Mouse (Mus musculus) MEL (cell line): ENCODE measurements at regions not wholly inside any gene's neighbourhood (a gene's known extent, or its start where the extent isn't known, plus 50 kb on each side); places are given as distances from the start of the nearest gene placed in this dataset.

Source experiments
- CTCF ChIP-seq, 3 experiments: IDR thresholded peaks in 2 of 3; conservative IDR thresholded peaks in 1 of 3; 2 replicates each; pipeline ENCODE4 v1.5.1; 2011 to 2012; ENCODE audit warnings: low read length in 3 of 3, low read depth in 2 of 3, mild to moderate bottlenecking in 2 of 3, improper control_type of control experiment in 1 of 3, inconsistent platforms in 1 of 3, mixed read lengths in 1 of 3, moderate library complexity in 1 of 3; ENCODE audit not compliant: control insufficient read depth in 1 of 3, insufficient read depth in 1 of 3, poor library complexity in 1 of 3, severe bottlenecking in 1 of 3
- EP300 ChIP-seq, 2 experiments: IDR thresholded peaks; 2 replicates each; pipeline ENCODE4 v1.6.1; 2011; ENCODE audit warnings: improper control_type of control experiment in 2 of 2, low read length in 2 of 2, low read depth in 1 of 2, mild to moderate bottlenecking in 1 of 2

DNA sequence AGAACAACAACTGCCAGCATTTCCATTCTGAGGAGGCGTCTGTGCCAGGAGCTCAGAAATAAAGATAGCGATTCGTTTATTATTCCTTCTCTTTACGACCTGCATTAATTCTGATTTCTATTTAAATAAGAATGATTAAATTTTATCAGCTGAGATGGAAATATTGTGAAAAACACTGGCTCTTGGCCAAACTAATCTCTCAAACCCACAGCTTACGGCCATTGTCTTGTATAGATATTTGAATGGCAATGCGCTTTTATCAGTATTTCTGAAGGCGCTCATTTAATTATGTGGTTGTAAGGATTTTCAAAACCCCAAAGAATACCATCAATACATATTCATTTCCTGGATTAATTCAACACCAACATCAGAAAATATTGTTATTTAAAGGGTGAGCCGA lies 97.4 kb upstream of the Irx5 start:
- no peak for TF ChIP-seq CTCF (IDR thresholded peaks at IDR 0.05 in 2 of 3, conservative IDR thresholded peaks at IDR 0.05 in 1 of 3; ENCODE audit: control insufficient read depth in 1 of 3, insufficient read depth in 1 of 3, low read depth in 2 of 3, low read length in 3 of 3, poor library complexity in 1 of 3, severe bottlenecking in 1 of 3)
- no peak for TF ChIP-seq EP300 (IDR thresholded peaks at IDR 0.05; ENCODE audit: low read depth in 1 of 2, low read length in 2 of 2)
